ENCODE assay signal across 10 mouse cellular contexts in genomic region chr11:120110554-120110953, GRCm38 (mm10). TPM values are rescaled to one million over a fixed set of nuclear protein-coding genes. Genes with fewer than 3 reads are reported as not detected.
DNase-seq lines count a peak whose midpoint lies in the region; ATAC-seq and TF ChIP-seq lines count a peak whose summit lies in the region.
"Had no signal": no experiment of that assay in that cellular context is flagged by ENCODE, and none has a peak within 500 bp of the region (broad histone marks: within the 10 kb centered on the region; RNA-seq: fewer than 3 reads in every experiment).

No protein-coding gene starts in this region.

- no peaks in the 10 kb centered on the region for H3K27me3 ChIP-seq in lung, embryonic 14.5 days (ENCODE audit: insufficient read depth, low read length)
- H3K27me3 ChIP-seq in forebrain, embryonic 14.5 days (replicated peaks; ENCODE audit: control insufficient read depth, insufficient read depth, low read length), result no peaks in the 10 kb centered on the region
- no peaks in the 10 kb centered on the region for H3K27me3 ChIP-seq in neural tube, embryonic 15.5 days (replicated peaks)
- H3K27me3 ChIP-seq: intestine, embryonic 15.5 days; limb, embryonic 15.5 days had no signal

- no peak overlapping the region for H3K27ac ChIP-seq in lung, embryonic 14.5 days (ENCODE audit: low read depth)
- H3K27ac ChIP-seq in forebrain, embryonic 14.5 days (ENCODE audit: low read depth, low read length), result no peak overlapping the region
- H3K27ac ChIP-seq in neural tube, embryonic 15.5 days (replicated peaks), result peak overlapping the region; percentile 46; the same call in 1 of the 2 replicates
- H3K27ac ChIP-seq: intestine, embryonic 15.5 days; limb, embryonic 15.5 days had no signal

- no peaks in the 10 kb centered on the region for H3K9me3 ChIP-seq in lung, embryonic 14.5 days (ENCODE audit: low read depth, low read length)
- H3K9me3 ChIP-seq in forebrain, embryonic 14.5 days (replicated peaks; ENCODE audit: control insufficient read depth, low read length), result no peaks in the 10 kb centered on the region
- H3K9me3 ChIP-seq in neural tube, embryonic 15.5 days (replicated peaks), result no peaks in the 10 kb centered on the region
- H3K9me3 ChIP-seq: intestine, embryonic 15.5 days; limb, embryonic 15.5 days had no signal

- no peak overlapping the region for H3K4me3 ChIP-seq in lung, embryonic 14.5 days (ENCODE audit: low read depth, low read length)
- H3K4me3 ChIP-seq in forebrain, embryonic 14.5 days (ENCODE audit: low read depth, low read length), result no peak overlapping the region
- H3K4me3 ChIP-seq in neural tube, embryonic 15.5 days (replicated peaks), result no peak overlapping the region
- H3K4me3 ChIP-seq: intestine, embryonic 15.5 days; limb, embryonic 15.5 days had no signal

- TF ChIP-seq CTCF in lung, embryonic 14.5 days (IDR thresholded peaks at IDR 0.05; ENCODE audit: low read depth), result 0 out of 2 replicates have a peak, but pooled peaks have one; percentile 40

- WGBS in lung, embryonic 14.5 days, result 64% methylated on average over 7 of the region's 7 CpGs
- 74% methylated on average over 7 of the region's 7 CpGs for WGBS in forebrain, embryonic 14.5 days
- WGBS in neural tube, embryonic 15.5 days, result 68% methylated on average over 7 of the region's 7 CpGs

- peaks cover 43% of the 10 kb centered on the region for H3K36me3 ChIP-seq in lung, embryonic 14.5 days (ENCODE audit: insufficient read depth)
- H3K36me3 ChIP-seq in forebrain, embryonic 14.5 days (ENCODE audit: control insufficient read depth, insufficient read depth, low read length), result peaks cover 50% of the 10 kb centered on the region
- H3K36me3 ChIP-seq in neural tube, embryonic 15.5 days, result peaks cover 49% of the 10 kb centered on the region

- ATAC-seq in lung, embryonic 14.5 days (ENCODE audit: insufficient read depth), result no peak
- peak; percentile 32; the same call in 1 of the 2 replicates for ATAC-seq in forebrain, embryonic 14.5 days
- ATAC-seq in neural tube, embryonic 15.5 days (ENCODE audit: low FRiP score), result no peak
- ATAC-seq: intestine, embryonic 15.5 days had no signal

- H3K4me2 ChIP-seq in lung, embryonic 14.5 days, result no peak overlapping the region
- H3K4me2 ChIP-seq in forebrain, embryonic 14.5 days (ENCODE audit: low read length), result no peak overlapping the region
- no peak overlapping the region for H3K4me2 ChIP-seq in neural tube, embryonic 15.5 days
- H3K4me2 ChIP-seq: intestine, embryonic 15.5 days; limb, embryonic 15.5 days had no signal

- no peaks in the 10 kb centered on the region for H3K4me1 ChIP-seq in lung, embryonic 14.5 days (ENCODE audit: insufficient read depth)
- no peaks in the 10 kb centered on the region for H3K4me1 ChIP-seq in forebrain, embryonic 14.5 days (ENCODE audit: control insufficient read depth, insufficient read depth, low read length)
- peaks cover 19% of the 10 kb centered on the region for H3K4me1 ChIP-seq in neural tube, embryonic 15.5 days
- H3K4me1 ChIP-seq: intestine, embryonic 15.5 days had no signal

- H3K9ac ChIP-seq in lung, embryonic 14.5 days, result no peak overlapping the region
- H3K9ac ChIP-seq in forebrain, embryonic 14.5 days (ENCODE audit: low read length), result 0 out of 2 replicates have a peak overlapping the region, but pooled peaks have one; percentile 2
- H3K9ac ChIP-seq in neural tube, embryonic 15.5 days (replicated peaks), result no peak overlapping the region
- H3K9ac ChIP-seq: intestine, embryonic 15.5 days; limb, embryonic 15.5 days had no signal

- intact Hi-C loops in gastrocnemius, postnatal 14 days (cut with DNase I; ENCODE audit: low total_unique reads), result loop anchor here (5.0 kb wide), 1 partner anchor 52 kb away; no protein-coding TSS in a partner anchor

- peak; percentile 25 for DNase-seq in embryo, embryonic 10 days (ENCODE audit: low spot score)
- DNase-seq in embryo, embryonic 9.5 days (ENCODE audit: extremely low spot score), result no peak
- peak; percentile 17 for DNase-seq in lung, embryonic 14.5 days
- DNase-seq in lung, postnatal 36 days, result no peak
- DNase-seq in forebrain, embryonic 14.5 days (ENCODE audit: low spot score), result no peak
- DNase-seq in gastrocnemius, postnatal 14 days, result no peak
- no peak for DNase-seq in layer of hippocampus, postnatal 14 days (ENCODE audit: low spot score in 2 of 2)

RNA-seq across cellular contexts. Expression of gene Ndufaf8, which starts 11.8 kb away (rescaled TPM):
- 76.7 and 88.6 TPM in 2 replicates for polyA plus RNA-seq in lung, embryonic 14.5 days (2014; fragmentation: Nextera tagmentation; extraction: Ambion mirVana)
- polyA plus RNA-seq in forebrain, embryonic 14.5 days (2014; fragmentation: Nextera tagmentation; extraction: Ambion mirVana), result 59.8 and 84.8 TPM in 2 replicates
- polyA plus RNA-seq in neural tube, embryonic 15.5 days (2015; fragmentation: Nextera tagmentation; extraction: Ambion mirVana), result 49.4 and 64.3 TPM in 2 replicates
- total RNA-seq in gastrocnemius, postnatal 14 days (2021), result 10 to 100 TPM; 36.5 to 45.6 TPM
- total RNA-seq in layer of hippocampus, postnatal 14 days (2021), result 10 to 100 TPM; 34.9 to 38.0 TPM

RNA-seq across cellular contexts. Expression of gene Tepsin, which starts 12.0 kb away (rescaled TPM):
- polyA plus RNA-seq in lung, embryonic 14.5 days (2014; fragmentation: Nextera tagmentation; extraction: Ambion mirVana), result 13.4 and 17.1 TPM in 2 replicates
- polyA plus RNA-seq in forebrain, embryonic 14.5 days (2014; fragmentation: Nextera tagmentation; extraction: Ambion mirVana), result 12.4 and 14.6 TPM in 2 replicates
- 22.3 and 23.9 TPM in 2 replicates for polyA plus RNA-seq in neural tube, embryonic 15.5 days (2015; fragmentation: Nextera tagmentation; extraction: Ambion mirVana)
- 1 to 10 TPM; 5.1 to 6.6 TPM for total RNA-seq in gastrocnemius, postnatal 14 days (2021)
- 10 to 100 TPM; 17.2 to 18.0 TPM for total RNA-seq in layer of hippocampus, postnatal 14 days (2021)

RNA-seq across cellular contexts. Expression of gene Cep131, which starts 23.9 kb away (rescaled TPM):
- 22.1 and 27.3 TPM in 2 replicates for polyA plus RNA-seq in lung, embryonic 14.5 days (2014; fragmentation: Nextera tagmentation; extraction: Ambion mirVana)
- 21.7 and 27.2 TPM in 2 replicates for polyA plus RNA-seq in forebrain, embryonic 14.5 days (2014; fragmentation: Nextera tagmentation; extraction: Ambion mirVana)
- 26.0 and 27.2 TPM in 2 replicates for polyA plus RNA-seq in neural tube, embryonic 15.5 days (2015; fragmentation: Nextera tagmentation; extraction: Ambion mirVana)
- total RNA-seq in gastrocnemius, postnatal 14 days (2021), result 1 to 10 TPM; 7.9 to 8.5 TPM
- total RNA-seq in layer of hippocampus, postnatal 14 days (2021), result 10 to 100 TPM; 43.9 to 44.9 TPM

RNA-seq across cellular contexts. Expression of gene Slc38a10, which starts 40.6 kb away (rescaled TPM):
- polyA plus RNA-seq in lung, embryonic 14.5 days (2014; fragmentation: Nextera tagmentation; extraction: Ambion mirVana), result 77.2 and 83.9 TPM in 2 replicates
- 53.6 and 72.5 TPM in 2 replicates for polyA plus RNA-seq in forebrain, embryonic 14.5 days (2014; fragmentation: Nextera tagmentation; extraction: Ambion mirVana)
- 107 and 112 TPM in 2 replicates for polyA plus RNA-seq in neural tube, embryonic 15.5 days (2015; fragmentation: Nextera tagmentation; extraction: Ambion mirVana)
- 10 to 100 TPM; 56.1 to 60.8 TPM for total RNA-seq in gastrocnemius, postnatal 14 days (2021)
- 10 to 100 TPM; 94.1 to 94.8 TPM for total RNA-seq in layer of hippocampus, postnatal 14 days (2021)

Comparison
In these comparisons a context has a peak if more than half of its experiments do, and no peak if none do; other contexts are left out.
1. DNase-seq: peak in embryo, embryonic 10 days (single experiment) and lung, embryonic 14.5 days (single experiment); none in embryo, embryonic 9.5 days (single experiment), lung, postnatal 36 days (single experiment), forebrain, embryonic 14.5 days (single experiment), gastrocnemius, postnatal 14 days (single experiment) and layer of hippocampus, postnatal 14 days (0 of 2).